Comparison of ENCODE assay signal across 26 mouse cellular contexts in genomic region chr13:113582024-113582423, GRCm38 (mm10).
"Had no signal": no experiment of that assay in that cellular context is flagged by ENCODE, and none has a peak within 500 bp of the region (broad histone marks: within the 10 kb centered on the region; RNA-seq: fewer than 3 reads in every experiment).

No protein-coding gene starts in this region.

- H3K27ac ChIP-seq: gastrocnemius, adult 2 months; heart, embryonic 10.5 days; hindbrain, embryonic 10.5 days; hindbrain, embryonic 12.5 days; hindbrain, embryonic 14.5 days; intestine, embryonic 15.5 days; layer of hippocampus, adult 2 months; left cerebral cortex, adult 2 months; limb, embryonic 10.5 days; limb, embryonic 12.5 days; liver, embryonic 13.5 days; liver, embryonic 15.5 days had no signal

- H3K9me3 ChIP-seq: heart, embryonic 10.5 days; heart, embryonic 12.5 days; hindbrain, embryonic 10.5 days; hindbrain, embryonic 12.5 days; intestine, embryonic 15.5 days; limb, embryonic 10.5 days; limb, embryonic 12.5 days; liver, embryonic 13.5 days; liver, embryonic 15.5 days had no signal

- H3K27me3 ChIP-seq: heart, embryonic 12.5 days; hindbrain, embryonic 12.5 days; intestine, embryonic 15.5 days; limb, embryonic 12.5 days; liver, embryonic 13.5 days; liver, embryonic 15.5 days had no signal

- ATAC-seq: hindbrain, embryonic 16.5 days; inflammation-experienced regulatory T-cells, adult 6 months; intestine, embryonic 15.5 days; intestine, postnatal 0 days; liver, postnatal 0 days had no signal

- H3K4me3 ChIP-seq: gastrocnemius, adult 2 months; heart, embryonic 10.5 days; heart, embryonic 12.5 days; hindbrain, embryonic 10.5 days; hindbrain, embryonic 12.5 days; intestine, embryonic 15.5 days; layer of hippocampus, adult 2 months; left cerebral cortex, adult 2 months; limb, embryonic 10.5 days; limb, embryonic 12.5 days; liver, embryonic 13.5 days; liver, embryonic 15.5 days had no signal

- H3K9ac ChIP-seq: heart, embryonic 12.5 days; hindbrain, embryonic 12.5 days; hindbrain, embryonic 14.5 days; intestine, embryonic 15.5 days; limb, embryonic 12.5 days; liver, embryonic 13.5 days; liver, embryonic 15.5 days; liver, postnatal 0 days had no signal

- H3K36me3 ChIP-seq: heart, embryonic 10.5 days; heart, embryonic 12.5 days; hindbrain, embryonic 10.5 days; hindbrain, embryonic 12.5 days; intestine, embryonic 15.5 days; limb, embryonic 10.5 days; limb, embryonic 12.5 days; liver, embryonic 13.5 days; liver, embryonic 15.5 days had no signal

- H3K4me2 ChIP-seq: heart, embryonic 12.5 days; hindbrain, embryonic 12.5 days; hindbrain, embryonic 14.5 days; intestine, embryonic 15.5 days; limb, embryonic 12.5 days; liver, embryonic 11.5 days; liver, embryonic 13.5 days; liver, embryonic 15.5 days had no signal

- H3K4me1 ChIP-seq: liver, embryonic 13.5 days; liver, embryonic 15.5 days had no signal

- DNase-seq: gastrocnemius, adult 2 months; gastrocnemius, postnatal 10 days; gastrocnemius, postnatal 25 days; heart, adult 18-20 months; heart, postnatal 10 days; heart, postnatal 4 days; kidney, adult 2 months; kidney, postnatal 14 days; liver; liver, embryonic 13.5 days; liver, postnatal 0 days had no signal
